Mouse (Mus musculus) kidney, embryonic 14.5 days (tissue): ENCODE measurements around the gene Tekt5. TPM values are rescaled to one million over a fixed set of nuclear protein-coding genes. Genes with fewer than 3 reads are reported as not detected.

ENCODE experiments used
- ATAC-seq: fragments of 200-750 bp; cut with Nextera tagmentation; 2 replicates; pipeline ENCODE4 v1.8.0; 2017; ENCODE audit warnings: moderate number of reproducible peaks, mild to moderate bottlenecking, moderate TSS enrichment, moderate library complexity; ENCODE audit not compliant: low FRiP score, low TSS enrichment
- H3K27ac ChIP-seq: fragments of 300-500 bp; sonication (generic); 2 replicates; pipeline ENCODE4 v1.5.1; 2014; ENCODE audit warnings: low read depth, mild to moderate bottlenecking, low read length, moderate library complexity, mixed read lengths
- H3K27me3 ChIP-seq: fragments of 300-500 bp; sonication (generic); 2 replicates; pipeline ENCODE4 v1.6.1; 2014; ENCODE audit warnings: mild to moderate bottlenecking, low read length; ENCODE audit not compliant: control insufficient read depth, insufficient read depth
- H3K36me3 ChIP-seq: fragments of 300-500 bp; sonication (generic); 2 replicates; pipeline ENCODE4 v1.6.1; 2014; ENCODE audit warnings: low read length, mixed read lengths; ENCODE audit not compliant: control insufficient read depth, insufficient read depth
- H3K4me1 ChIP-seq: fragments of 300-500 bp; sonication (generic); 2 replicates; pipeline ENCODE4 v1.6.1; 2014; ENCODE audit warnings: low read length, mixed read lengths; ENCODE audit not compliant: control insufficient read depth, insufficient read depth
- H3K4me2 ChIP-seq: fragments of 300-500 bp; sonication (generic); replicated peaks from 2 replicates; pipeline ENCODE4 v1.6.1; 2014; ENCODE audit warnings: low read depth, mild to moderate bottlenecking, low read length
- H3K4me3 ChIP-seq: fragments of 300-500 bp; sonication (generic); 2 replicates; pipeline ENCODE4 v1.5.1; 2014; ENCODE audit warnings: mild to moderate bottlenecking, low read length
- H3K9ac ChIP-seq: fragments of 300-500 bp; sonication (generic); 2 replicates; pipeline ENCODE4 v1.6.1; 2014; ENCODE audit warnings: low read depth, mild to moderate bottlenecking, low read length, moderate library complexity
- H3K9me3 ChIP-seq: fragments of 300-500 bp; sonication (generic); 2 replicates; pipeline ENCODE4 v1.6.1; 2016; ENCODE audit warnings: low read length; ENCODE audit not compliant: control insufficient read depth
- WGBS: fragments of 180-500 bp; shearing (Covaris S2); extraction: QIAGEN DNeasy Blood & Tissue Kit; methylation state at CpG from one replicate; pipeline ENCODE4 v1.1.7; 2014; 5-methylcytosine and 5-hydroxymethylcytosine counted together
- polyA plus RNA-seq: library from polyadenylated mRNA; unstranded; fragments of >200 nt; fragmentation: Nextera tagmentation; extraction: Ambion mirVana; gene quantifications from 2 replicates; pipeline ENCODE4 v1.2.1, GENCODE M21; 2014

The Tekt5 gene
- polyA plus RNA-seq, 1 experiment from 2014 or later, result 1.3 TPM

DNA sequence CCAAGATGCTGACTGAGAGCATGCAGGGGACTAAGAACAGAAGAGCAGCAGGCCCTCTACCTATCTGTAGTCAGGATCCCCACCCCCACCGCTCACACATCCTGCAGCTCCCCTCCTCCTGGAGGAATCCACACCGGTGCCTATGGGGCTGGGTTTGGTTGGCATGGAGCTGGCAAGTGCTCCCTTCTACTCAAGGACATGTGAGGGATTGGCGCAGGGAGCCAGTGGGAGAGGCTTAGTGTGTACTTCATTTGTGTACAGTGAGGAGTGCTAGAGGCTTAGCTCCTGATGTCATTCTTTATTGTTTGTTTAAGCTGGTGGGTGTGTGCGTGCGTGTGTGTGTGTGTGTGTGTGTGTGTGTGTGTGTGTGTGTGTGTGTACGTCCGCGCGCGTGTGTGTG lies 45.4 kb downstream of the Tekt5 start:
- Histone ChIP-seq H3K36me3 (no peaks in the 10 kb centered on the region), H3K27me3 (no peaks in the 10 kb centered on the region), H3K9ac (no peak overlapping the region), H3K27ac (no peak overlapping the region), H3K4me3 (no peak overlapping the region), H3K9me3 (no peaks in the 10 kb centered on the region), H3K4me2 (no peak overlapping the region), H3K4me1 (no peaks in the 10 kb centered on the region)
- 91% methylated on average over 10 of the region's 10 CpGs for WGBS
- no peak for ATAC-seq

DNA sequence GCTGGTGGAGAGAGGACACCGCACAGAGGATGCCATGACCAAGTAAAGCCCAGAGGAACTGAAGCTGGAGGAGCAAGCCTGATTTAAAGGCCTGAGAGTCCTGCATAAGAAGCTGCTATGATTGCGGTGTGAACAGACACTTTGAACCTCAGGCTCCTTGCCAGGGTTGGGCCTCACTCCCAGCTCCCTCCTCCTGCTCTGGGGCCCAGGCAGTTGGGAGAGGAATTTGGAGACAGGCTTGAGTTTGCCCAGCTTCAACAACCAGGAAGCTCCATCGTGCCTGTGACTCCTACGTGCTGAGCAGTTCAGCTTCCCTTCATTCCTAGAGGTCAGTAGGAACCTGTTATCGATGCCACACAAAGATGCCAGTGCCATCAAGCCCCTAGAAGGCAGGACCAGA lies 45.9 kb downstream of the Tekt5 start:
- Histone ChIP-seq H3K4me2 (no peak overlapping the region), H3K4me1 (no peaks in the 10 kb centered on the region), H3K4me3 (no peak overlapping the region), H3K27me3 (no peaks in the 10 kb centered on the region), H3K9me3 (no peaks in the 10 kb centered on the region), H3K9ac (no peak overlapping the region), H3K27ac (no peak overlapping the region), H3K36me3 (no peaks in the 10 kb centered on the region)
- 77% methylated on average over 5 of the region's 5 CpGs for WGBS
- no peak for ATAC-seq

DNA sequence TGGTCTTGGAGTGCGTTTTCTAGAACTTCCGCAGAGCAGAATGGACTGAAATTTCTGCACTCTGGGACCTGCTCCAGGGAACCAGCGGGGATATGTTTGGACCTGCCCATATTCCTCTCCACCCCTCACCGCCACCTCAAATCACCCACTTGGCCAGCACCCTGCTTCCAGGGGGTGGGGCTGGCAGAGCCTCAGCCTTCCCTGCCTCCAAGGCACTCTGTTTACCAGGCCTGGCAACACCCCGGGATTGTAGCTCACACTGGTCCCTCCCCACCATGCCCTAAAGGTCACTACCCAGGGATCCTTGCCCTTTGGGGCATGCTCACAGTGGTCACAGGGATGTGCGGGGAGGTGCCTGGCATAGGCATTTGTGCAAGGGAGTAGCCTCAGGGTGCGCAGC lies 47.7 kb downstream of the Tekt5 start:
- Histone ChIP-seq H3K4me3 (no peak overlapping the region), H3K9me3 (no peaks in the 10 kb centered on the region), H3K9ac (no peak overlapping the region), H3K36me3 (no peaks in the 10 kb centered on the region), H3K27me3 (no peaks in the 10 kb centered on the region), H3K4me1 (no peaks in the 10 kb centered on the region), H3K4me2 (no peak overlapping the region), H3K27ac (no peak overlapping the region)
- WGBS, result 94% methylated on average over 7 of the region's 7 CpGs
- no peak for ATAC-seq

DNA sequence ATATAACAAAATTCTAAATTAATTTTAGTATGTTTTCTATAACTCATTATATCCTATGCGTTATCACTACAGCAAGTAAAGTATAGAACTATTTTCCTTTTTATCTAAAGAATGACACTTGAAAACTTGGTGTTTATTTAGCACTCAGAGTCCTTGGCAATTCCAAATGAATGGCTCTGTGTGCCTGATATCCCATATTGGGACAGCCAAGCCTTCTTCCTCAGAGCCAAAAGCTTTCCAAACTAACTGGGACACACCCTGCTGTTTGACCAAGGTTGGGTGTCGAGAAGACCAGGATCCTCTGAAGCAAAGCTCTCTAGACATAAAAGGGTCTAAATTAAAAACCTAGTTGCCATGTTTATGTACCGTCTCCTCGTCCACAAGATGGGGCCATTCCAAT lies 54.2 kb downstream of the Tekt5 start:
- Histone ChIP-seq H3K4me3 (no peak overlapping the region), H3K4me1 (no peaks in the 10 kb centered on the region), H3K4me2 (no peak overlapping the region), H3K9ac (no peak overlapping the region), H3K9me3 (no peaks in the 10 kb centered on the region), H3K36me3 (no peaks in the 10 kb centered on the region), H3K27me3 (no peaks in the 10 kb centered on the region), H3K27ac (no peak overlapping the region)
- WGBS, result 67% methylated on average over 4 of the region's 4 CpGs
- no peak for ATAC-seq

DNA sequence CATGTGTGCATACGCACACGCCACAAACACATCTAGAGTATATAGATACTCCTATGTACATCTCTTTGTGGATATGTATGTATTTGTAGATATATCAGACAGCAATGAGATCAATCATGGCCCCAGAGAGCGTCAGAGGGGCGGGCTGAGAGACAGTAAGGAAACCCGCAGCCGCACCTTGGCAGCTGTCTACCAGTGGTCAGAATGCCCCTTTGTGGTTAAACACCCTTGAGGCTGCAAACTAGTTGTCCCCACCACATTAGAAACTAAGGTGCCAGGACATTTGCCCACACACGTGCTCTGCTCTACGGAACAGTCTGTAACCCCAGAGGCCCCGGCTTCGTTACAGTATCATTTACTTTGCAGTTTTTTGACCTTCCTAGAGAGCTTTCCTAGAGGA lies 55.4 kb downstream of the Tekt5 start:
- Histone ChIP-seq H3K27me3 (no peaks in the 10 kb centered on the region), H3K4me1 (no peaks in the 10 kb centered on the region), H3K9me3 (no peaks in the 10 kb centered on the region), H3K4me2 (no peak overlapping the region), H3K27ac (no peak overlapping the region), H3K36me3 (no peaks in the 10 kb centered on the region), H3K9ac (no peak overlapping the region), H3K4me3 (no peak overlapping the region)
- 94% methylated on average over 10 of the region's 10 CpGs for WGBS
- ATAC-seq, result no peak

DNA sequence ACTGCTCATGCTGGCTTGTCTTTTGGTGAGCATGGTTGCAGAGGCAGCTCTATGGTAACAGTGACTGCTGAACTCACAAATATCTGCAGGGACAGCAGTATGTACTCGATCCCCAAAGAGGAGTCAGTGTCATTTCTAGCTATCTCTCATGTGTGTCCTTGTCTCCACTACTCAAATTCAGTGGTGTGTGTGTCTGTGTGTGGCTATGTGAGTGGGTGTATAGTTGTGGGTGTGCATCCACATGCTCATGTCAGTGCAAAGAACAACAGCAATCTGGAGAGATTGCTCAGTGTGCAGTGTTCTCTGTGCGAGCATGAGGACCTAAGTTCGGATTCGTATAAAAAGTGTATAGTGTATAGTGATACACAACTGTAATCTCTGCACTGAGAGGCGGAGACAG lies 56.7 kb downstream of the Tekt5 start:
- no peak overlapping the region for H3K4me2 ChIP-seq
- 93% methylated on average over 5 of the region's 5 CpGs for WGBS
- H3K9ac ChIP-seq, result no peak overlapping the region
- no peak for ATAC-seq
- no peaks in the 10 kb centered on the region for H3K36me3 ChIP-seq
- no peaks in the 10 kb centered on the region for H3K27me3 ChIP-seq
- no peak overlapping the region for H3K4me3 ChIP-seq
- no peaks in the 10 kb centered on the region for H3K4me1 ChIP-seq
- no peaks in the 10 kb centered on the region for H3K9me3 ChIP-seq
- no peak overlapping the region for H3K27ac ChIP-seq

DNA sequence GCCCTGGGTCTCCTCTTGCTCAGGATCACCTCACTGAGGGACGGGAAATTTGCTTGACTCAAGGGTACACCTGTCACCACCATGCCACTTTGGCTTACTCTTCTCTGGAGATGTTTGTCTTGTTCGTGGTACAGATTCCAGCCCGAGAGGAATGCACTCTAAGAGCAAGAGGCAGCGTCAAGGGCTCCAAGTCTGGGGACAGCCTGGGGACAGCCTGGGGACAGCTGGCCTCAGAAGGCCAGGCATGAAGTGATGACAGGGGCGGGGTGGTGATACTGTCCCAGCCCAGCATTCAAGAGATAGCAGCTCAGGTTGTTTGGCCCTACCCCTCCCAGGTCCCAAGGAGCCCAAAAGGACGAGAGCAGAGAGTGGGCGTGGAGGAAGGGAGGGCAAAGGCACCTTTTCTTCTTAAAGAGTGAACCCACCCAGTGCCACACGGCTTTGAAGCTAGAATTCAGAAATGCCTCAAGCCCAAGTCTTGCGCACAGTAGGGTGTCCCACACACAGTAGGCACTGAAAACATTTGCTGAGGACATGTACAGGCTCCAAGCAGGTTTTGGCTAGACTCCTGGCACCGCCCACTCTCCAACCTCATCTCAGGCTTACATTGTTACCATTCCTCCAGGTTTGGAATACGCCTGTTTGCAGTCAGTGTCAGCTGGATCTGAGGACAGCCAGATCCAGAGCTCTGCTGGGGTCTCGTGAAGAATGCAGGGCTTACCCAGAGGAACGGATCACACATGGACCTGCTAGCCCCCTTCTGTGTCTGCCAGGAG lies 57.7 kb downstream of the Tekt5 start:
- Histone ChIP-seq H3K36me3 (no peaks in the 10 kb centered on the region), H3K4me3 (no peak overlapping the region), H3K4me1 (no peaks in the 10 kb centered on the region), H3K4me2 (no peak overlapping the region), H3K9me3 (no peaks in the 10 kb centered on the region), H3K9ac (no peak overlapping the region), H3K27ac (no peak overlapping the region), H3K27me3 (no peaks in the 10 kb centered on the region)
- 81% methylated on average over 13 of the region's 13 CpGs for WGBS
- no peak for ATAC-seq

DNA sequence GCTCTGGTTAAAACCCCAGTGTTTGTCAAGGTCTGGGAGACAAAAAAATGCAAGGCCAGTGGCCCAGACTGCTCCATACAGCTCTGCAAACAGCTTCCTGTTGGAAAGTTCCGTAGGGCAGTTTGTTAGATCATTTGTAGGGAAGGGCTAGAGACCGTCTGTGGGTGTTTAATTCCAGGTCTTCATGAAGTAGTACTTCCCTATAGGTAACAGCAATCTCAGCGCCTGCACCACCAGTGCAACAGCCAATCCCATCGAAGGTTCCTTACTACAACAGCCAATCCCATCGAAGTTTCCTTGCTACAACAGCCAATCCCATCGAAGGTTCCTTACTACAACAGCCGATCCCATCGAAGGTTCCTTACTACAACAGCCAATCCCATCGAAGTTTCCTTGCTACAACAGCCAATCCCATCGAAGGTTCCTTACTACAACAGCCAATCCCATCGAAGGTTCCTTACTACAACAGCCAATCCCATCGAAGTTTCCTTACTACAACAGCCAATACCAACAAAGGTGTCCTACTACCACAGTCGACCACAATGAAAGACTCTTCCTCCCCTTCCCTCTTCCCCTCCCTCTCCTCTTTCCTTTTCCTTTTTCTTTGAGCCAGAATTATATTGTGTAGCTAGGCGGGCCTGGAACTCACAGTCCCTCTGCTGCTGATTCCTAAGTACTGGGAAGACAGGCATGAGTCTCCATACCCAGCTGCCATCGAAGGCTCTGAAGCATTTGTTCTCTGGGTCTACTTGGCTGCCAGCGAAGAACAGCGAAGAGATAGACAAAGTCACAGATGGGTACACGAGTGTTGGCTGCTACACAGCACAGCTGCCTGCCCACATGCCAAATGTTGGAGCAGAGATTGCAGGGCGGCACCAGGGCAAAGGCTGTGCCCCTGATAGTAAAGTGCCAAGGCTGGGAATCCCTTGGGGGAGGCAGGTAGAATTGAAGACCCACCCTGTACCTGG lies 58.6 kb downstream of the Tekt5 start:
- Histone ChIP-seq H3K4me3 (no peak overlapping the region), H3K27ac (no peak overlapping the region), H3K27me3 (no peaks in the 10 kb centered on the region), H3K4me1 (no peaks in the 10 kb centered on the region), H3K9ac (no peak overlapping the region), H3K9me3 (no peaks in the 10 kb centered on the region), H3K4me2 (no peak overlapping the region), H3K36me3 (no peaks in the 10 kb centered on the region)
- 94% methylated on average over 19 of the region's 19 CpGs for WGBS
- ATAC-seq, result no peak

DNA sequence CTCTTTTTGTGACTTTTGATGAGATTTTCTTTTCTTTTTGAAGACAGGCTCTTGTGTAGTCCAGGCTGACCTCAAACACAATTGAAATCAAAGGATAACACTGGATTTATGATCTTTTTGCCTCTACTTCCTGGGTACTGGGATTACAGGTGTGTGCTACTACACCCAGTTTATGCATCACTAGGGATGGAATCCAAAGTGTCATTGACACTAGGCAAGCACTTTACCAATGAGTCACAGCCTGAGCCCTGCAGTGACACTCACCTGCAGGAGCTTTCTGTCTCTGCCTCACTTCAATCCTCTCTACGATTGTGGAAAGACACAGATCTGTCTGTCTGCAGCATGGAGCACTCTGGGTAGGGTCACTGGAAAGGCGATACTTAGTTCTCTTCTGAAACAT lies 59.3 kb downstream of the Tekt5 start:
- WGBS, result 70% methylated on average over 2 of the region's 2 CpGs
- no peak for ATAC-seq
- Histone ChIP-seq H3K9ac (no peak overlapping the region), H3K9me3 (no peaks in the 10 kb centered on the region), H3K4me1 (0 out of 2 replicates have a peak, but pooled peaks cover 2% of the 10 kb centered on the region), H3K4me2 (no peak overlapping the region), H3K27ac (no peak overlapping the region), H3K27me3 (no peaks in the 10 kb centered on the region), H3K36me3 (no peaks in the 10 kb centered on the region), H3K4me3 (no peak overlapping the region)
